Mouse (Mus musculus) fat pad, adult 2 months (tissue): Measurements from ENCODE around the gene Afap1l2.

Experiments
- DNase-seq: peaks from one replicate; pipeline ENCODE4 v3.0.0-alpha.2; 2011; ENCODE audit warnings: low read depth, low spot score; ENCODE audit errors: extremely low read depth

Gene Afap1l2

DNA sequence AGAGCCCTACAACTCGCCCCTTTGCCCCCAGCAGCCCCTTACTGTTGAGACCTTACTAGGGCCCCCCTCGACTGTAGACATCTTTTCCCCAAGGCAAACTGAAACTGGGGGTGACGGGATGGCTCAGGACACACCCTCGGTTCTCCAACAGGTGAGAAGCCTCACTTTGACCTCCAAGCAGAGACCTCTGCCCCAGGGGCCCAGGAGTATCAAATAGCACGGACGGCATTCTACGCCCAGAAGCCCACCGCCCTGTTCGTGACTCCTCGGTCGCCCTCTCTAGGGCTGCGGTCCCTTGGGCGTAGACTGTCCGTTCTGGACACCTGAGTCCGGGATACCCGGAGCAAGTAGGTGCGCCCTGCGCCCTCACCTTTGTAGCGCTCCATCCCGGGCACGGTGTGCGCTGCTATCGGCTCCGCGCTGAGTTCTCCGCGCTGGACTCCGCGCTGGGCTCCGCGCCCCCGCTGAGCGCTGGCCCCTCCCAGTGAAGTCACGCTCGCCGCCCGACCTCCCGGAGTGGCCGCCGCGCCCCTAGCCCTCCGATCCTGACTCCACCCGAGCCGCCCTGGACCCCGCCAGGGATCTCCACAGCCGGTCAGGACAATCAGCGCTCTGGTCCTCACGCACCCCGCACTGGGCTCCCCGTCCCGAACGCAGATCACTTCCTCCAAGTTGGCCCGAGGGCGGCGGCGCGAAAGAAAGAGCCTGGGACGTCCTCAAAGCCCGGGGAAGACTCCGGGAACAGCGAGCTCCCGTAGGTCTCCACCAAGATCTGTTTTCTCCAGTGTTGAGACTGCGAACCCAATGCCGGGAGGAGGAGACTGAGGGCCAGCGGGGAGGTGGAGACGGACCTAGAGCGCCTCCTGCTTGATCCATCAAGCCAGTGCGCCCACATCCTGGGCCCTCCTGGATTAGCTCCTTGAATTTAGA is at the start of gene Afap1l2:
TSS of gene Afap1l2 (minus strand) at position 448 of the 930 bp plus-strand sequence.
- DNase-seq: no peak

GRCm38 (mm10) chr19:57057568-57057967 is 49.5 kb upstream of the Afap1l2 start:
- no peak for DNase-seq

GRCm38 (mm10) chr19:57055215-57056120 is 47.4 kb upstream of the Afap1l2 start:
- no peak for DNase-seq

DNA sequence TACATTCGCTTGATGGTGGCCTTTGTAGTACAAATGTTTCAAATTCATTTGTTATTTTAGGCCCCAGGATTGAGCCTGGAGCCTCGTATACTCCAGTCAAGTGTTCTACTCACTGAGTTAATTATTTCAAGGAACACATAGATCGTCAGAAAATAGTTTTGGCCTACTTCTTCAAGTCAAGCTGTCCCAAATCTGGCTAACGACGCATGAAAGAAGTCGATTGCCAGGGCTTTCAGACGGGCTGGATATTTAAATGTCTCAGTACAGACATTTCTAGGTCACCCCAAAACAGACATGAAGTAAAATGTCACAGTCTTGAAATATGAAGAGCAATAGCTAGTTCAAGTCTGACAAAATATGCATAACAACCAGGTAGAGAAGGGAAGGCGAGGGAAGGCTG is 44.9 kb upstream of the Afap1l2 start:
- no peak for DNase-seq

GRCm38 (mm10) chr19:57052016-57052415 is 44.0 kb upstream of the Afap1l2 start:
- DNase-seq: no peak

- DNase-seq: no peak
Measured at GRCm38 (mm10) chr19:57049592-57050090, 41.6 kb upstream of the Afap1l2 start.

DNA sequence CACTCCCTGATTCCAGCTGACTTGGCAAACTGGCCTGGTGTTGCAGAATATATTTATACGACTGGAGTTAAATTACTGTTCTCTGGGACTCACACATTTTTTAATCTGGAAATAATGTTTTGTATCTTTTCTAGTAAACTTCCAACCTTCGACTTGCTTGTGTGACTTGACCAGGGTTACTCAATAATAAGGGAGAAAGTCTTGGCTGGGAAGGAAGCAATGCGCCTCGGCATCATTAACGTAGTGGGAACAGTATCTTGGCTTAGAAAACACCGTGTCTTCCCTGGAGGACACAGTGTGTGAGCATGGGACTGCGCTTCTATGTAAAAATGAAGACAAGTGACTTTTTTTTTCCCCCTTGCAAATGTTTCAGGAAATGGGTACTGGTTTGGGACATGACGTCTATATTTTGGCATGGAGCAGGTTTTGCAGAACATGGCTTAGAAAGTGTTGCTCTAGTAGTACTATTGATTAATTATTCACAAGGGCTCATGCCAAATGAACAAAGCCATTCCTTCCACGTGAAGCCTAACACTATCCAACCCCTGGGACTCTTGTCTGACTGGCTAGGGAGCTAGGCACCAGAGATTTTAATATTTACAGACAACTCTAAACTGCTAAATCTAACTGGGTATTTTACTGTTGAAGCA is 39.8 kb upstream of the Afap1l2 start:
- DNase-seq: peak; percentile 7

DNA sequence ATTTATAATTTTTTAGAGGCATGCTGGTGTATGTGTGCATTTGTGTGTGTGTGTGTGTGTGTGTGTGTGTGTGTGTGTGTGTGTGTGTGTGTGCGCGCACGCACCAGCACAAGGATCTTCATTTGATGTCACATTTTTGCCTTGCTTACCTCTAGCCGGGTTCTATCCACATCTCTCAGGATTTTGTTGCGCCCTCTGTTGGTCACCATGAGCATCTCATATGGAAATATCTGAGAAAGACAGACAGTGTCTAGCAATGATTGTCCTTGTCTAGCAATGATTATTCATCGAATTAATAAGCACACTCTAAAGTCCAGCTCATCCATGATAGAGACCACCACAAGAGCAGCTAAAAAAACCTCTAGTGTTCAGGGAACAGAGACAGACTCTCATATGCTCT is 31.2 kb upstream of the Afap1l2 start:
- no peak for DNase-seq

DNA sequence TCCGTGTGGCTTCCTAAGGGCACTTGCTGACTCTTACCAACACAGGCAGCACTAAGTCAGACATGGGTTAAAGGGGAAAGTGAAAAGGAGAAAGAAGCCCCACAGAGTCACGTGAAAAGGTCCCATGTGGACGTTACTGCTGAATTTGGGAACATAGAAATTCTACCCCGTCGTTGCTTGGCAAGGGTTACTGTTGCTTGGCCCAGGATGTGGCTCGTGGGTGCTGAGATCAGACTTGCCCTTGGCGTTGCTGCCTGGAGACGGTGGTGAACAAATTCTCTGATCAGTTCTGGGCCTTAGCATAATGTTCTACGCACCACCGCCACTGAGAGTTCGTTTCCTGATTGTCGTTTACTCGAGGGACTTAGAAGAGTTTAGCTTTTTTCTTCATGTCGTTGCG is 28.8 kb upstream of the Afap1l2 start:
- DNase-seq: no peak

DNA sequence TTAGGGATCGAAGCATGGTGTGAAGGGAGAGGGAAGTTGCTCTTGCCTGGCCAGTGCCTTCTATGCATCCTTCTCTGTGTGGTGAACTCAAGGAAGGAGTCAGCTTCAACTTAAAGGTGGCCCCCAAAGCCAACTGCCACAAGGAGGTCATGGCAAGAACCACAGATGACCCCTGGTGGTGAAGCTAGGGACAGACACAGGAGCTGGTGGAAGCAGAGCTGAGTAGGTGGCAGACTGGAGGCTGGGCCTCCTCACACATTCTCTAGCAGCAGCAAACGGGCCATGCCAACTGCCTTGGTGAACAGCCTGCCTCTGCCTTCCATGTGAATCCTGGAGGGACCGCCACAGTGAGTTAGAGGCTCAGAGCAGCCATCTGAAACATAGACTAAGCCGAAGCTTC is 23.6 kb upstream of the Afap1l2 start:
- DNase-seq: no peak

DNA sequence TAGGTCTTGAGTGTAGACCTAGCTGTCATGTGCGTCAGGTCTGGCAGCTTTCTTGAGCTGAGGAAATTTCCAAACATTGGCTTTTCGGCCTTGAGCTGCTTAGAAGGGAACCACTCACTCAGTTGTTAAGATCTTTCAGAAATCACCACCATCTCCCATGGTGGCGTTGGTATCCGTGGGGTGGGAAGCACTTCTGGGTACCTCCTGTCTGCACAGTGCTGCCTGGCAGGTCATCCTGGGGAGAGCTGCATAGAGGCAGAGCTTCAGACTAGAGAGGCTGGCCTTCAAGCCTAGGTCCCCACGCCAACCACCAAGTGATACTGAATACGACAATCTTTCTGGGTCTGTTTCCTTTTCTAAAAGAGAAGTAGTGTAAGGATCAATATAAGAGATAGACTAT is 21.4 kb upstream of the Afap1l2 start:
- DNase-seq: no peak

DNA sequence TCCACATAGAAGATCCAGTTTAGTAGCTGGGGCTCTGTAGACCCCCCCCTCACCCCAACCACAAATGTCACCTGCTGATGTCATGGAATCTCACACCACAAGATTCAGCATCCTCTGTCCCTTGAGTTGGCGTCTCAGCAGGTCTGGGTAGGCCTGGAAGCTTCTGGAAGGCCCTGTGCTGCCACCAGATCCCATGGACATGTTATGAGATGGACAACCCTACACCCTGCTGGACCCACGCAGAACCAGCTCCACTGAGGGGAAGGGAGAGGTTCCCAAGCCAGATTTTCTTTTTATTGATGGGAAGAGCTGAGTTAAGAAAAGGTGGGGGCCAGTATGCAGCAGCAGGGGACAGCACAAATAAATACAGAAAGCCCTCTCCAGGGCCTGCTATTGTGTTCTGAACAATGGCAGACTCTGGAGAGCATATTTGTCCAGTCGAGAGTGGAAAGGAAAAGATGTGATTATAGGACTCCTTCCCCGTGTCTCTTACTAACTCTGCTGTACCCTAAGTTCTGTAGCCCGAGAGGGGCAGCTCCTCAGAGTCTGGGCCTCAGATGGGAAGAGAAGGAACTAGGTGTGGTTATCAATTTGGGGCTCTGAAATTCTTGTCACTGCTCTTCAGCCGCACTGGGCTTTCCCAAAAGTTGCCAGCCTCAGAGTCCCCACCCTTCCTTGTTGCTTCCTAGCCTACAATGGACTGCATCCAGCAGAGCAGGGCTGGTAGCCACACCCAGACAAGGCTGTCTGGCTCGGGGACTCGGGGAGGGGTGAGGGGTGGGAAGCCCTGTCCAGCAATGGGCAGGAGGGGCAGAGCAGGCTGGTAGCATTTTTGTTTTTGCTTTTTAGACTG is 20.5 kb upstream of the Afap1l2 start:
- no peak for DNase-seq

DNA sequence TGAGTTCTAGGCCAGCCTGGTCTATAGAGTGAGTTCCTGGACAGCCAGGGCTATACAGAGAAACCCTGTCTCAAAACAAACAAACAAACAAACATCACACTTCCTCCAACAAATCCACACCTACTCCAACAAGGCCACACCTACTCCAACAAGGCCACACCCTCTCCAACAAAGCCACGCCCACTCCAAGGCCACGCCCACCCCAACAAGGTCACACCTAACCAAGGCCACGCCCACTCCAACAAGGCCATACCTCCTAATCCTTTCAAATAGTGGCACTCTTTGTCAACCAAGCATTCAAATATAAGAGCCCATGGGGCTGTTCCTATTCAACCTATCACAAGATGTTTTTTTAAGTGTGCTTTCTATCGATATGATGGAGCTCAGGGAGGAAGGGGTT is 18.5 kb upstream of the Afap1l2 start:
- no peak for DNase-seq

GRCm38 (mm10) chr19:57017785-57018179 is 9.8 kb upstream of the Afap1l2 start:
- DNase-seq: no peak

DNA sequence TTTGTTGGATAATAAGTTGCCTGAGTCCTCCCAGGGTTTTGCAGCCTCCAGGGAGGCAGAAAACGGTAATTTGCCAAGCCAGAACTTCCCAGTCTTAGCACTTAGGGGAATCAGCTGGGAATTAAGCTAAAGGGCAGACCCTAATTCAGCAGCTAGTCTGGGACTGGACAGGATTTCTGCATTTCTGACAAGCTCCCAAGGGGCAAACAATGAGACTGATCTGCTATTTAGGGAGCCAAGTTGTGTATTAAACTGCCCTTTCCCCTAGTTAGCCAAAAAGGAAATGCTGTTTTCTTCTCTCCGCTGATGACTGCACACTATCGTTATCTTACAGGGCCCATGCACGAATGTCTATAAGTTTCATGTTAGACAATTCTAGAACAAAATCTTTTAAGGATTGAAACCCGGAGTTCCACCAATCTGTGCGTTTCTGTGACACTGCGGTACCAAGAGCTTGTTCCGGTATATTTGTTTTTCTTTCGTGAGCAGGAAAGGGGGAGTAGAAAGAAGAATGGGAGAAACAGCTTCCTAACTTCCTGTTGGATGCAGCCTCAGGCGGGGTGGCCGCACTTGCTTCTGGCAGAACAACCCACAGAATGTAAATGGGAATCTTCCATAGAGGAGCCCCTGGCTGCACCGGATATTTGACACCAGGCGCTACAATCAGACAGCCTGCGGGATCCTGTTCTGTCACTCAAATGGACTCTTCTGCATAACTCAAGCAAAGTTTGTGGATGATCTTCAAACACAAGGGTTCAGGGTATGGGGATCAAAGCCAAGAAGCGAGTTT is 9.2 kb upstream of the Afap1l2 start:
- no peak for DNase-seq

- no peak for DNase-seq
Measured at GRCm38 (mm10) chr19:57014808-57015207, 6.8 kb upstream of the Afap1l2 start.

- no peak for DNase-seq
Measured at GRCm38 (mm10) chr19:57013271-57013677, 5.2 kb upstream of the Afap1l2 start.

- no peak for DNase-seq
Measured at GRCm38 (mm10) chr19:57012068-57012467, 4.0 kb upstream of the Afap1l2 start.

- no peak for DNase-seq
Measured at GRCm38 (mm10) chr19:57010064-57010463, 2.0 kb upstream of the Afap1l2 start.
